ENCODE assay signal across 7 mouse cellular contexts in genomic region chr2:26487322-26488021, GRCm38 (mm10). TPM values are rescaled to one million over a fixed set of nuclear protein-coding genes. Genes with fewer than 3 reads are reported as not detected.
A peak's percentile ranks its signal among the peaks of the same experiment; 100 is the strongest.
DNase-seq lines count a peak whose midpoint lies in the region; ATAC-seq and TF ChIP-seq lines count a peak whose summit lies in the region.

No protein-coding gene starts in this region.

- H3K4me3 ChIP-seq in forebrain, postnatal 0 days (ENCODE audit: low read depth, low read length), result no peak overlapping the region
- H3K4me3 ChIP-seq in intestine, embryonic 14.5 days (ENCODE audit: low read depth, low read length), result no peak overlapping the region
- H3K4me3 ChIP-seq in midbrain, embryonic 15.5 days, result no peak overlapping the region

- 12% methylated on average over 18 of the region's 18 CpGs for WGBS in forebrain, postnatal 0 days
- 37% methylated on average over 18 of the region's 18 CpGs for WGBS in intestine, embryonic 14.5 days
- WGBS in midbrain, embryonic 15.5 days, result 7% methylated on average over 18 of the region's 18 CpGs

- H3K4me1 ChIP-seq in forebrain, postnatal 0 days (ENCODE audit: insufficient read depth), result peaks cover 33% of the 10 kb centered on the region
- H3K4me1 ChIP-seq in intestine, embryonic 14.5 days (replicated peaks; ENCODE audit: control insufficient read depth, insufficient read depth, low read length), result peaks cover 60% of the 10 kb centered on the region
- peaks cover 95% of the 10 kb centered on the region for H3K4me1 ChIP-seq in midbrain, embryonic 15.5 days

- ATAC-seq in forebrain, postnatal 0 days, result peak; percentile 74
- no peak for ATAC-seq in intestine, embryonic 14.5 days (replicated peaks; ENCODE audit: low FRiP score, low TSS enrichment, low read depth)
- peak; percentile 42 for ATAC-seq in midbrain, embryonic 15.5 days (replicated peaks)
- ATAC-seq in erythroid progenitor cell, adult 5-6 weeks (replicated peaks; ENCODE audit: low FRiP score, poor library complexity, severe bottlenecking), result no peak

- peak overlapping the region; percentile 26; the same call in 1 of the 2 replicates for H3K4me2 ChIP-seq in forebrain, postnatal 0 days (ENCODE audit: low read depth)
- H3K4me2 ChIP-seq in intestine, embryonic 14.5 days (ENCODE audit: low read length), result peak overlapping the region; percentile 20; the same call in 1 of the 2 replicates
- H3K4me2 ChIP-seq in midbrain, embryonic 15.5 days, result peak overlapping the region; percentile 29

- DNase-seq in ZHBTc4 (ENCODE audit: low read depth, low spot score), result peak; percentile 21
- peak; percentile 16 for DNase-seq in cerebellum, adult 11 months
- DNase-seq in forebrain, postnatal 0 days, result peak; percentile 76
- no peak for DNase-seq in intestine, embryonic 14.5 days (ENCODE audit: low spot score)
- no peak for DNase-seq in ovary, adult 18-20 months (ENCODE audit: low spot score)

- H3K27me3 ChIP-seq in forebrain, postnatal 0 days (ENCODE audit: insufficient read depth, low read length), result no peaks in the 10 kb centered on the region
- H3K27me3 ChIP-seq in intestine, embryonic 14.5 days (replicated peaks; ENCODE audit: control insufficient read depth, insufficient read depth, low read length), result no peaks in the 10 kb centered on the region
- no peaks in the 10 kb centered on the region for H3K27me3 ChIP-seq in midbrain, embryonic 15.5 days (replicated peaks)

- peak overlapping the region; percentile 31; the same call in 1 of the 2 replicates for H3K9ac ChIP-seq in forebrain, postnatal 0 days
- no peak overlapping the region for H3K9ac ChIP-seq in intestine, embryonic 14.5 days (ENCODE audit: low read length)
- no peak overlapping the region; the same call in 1 of the 2 replicates for H3K9ac ChIP-seq in midbrain, embryonic 15.5 days

- no peaks in the 10 kb centered on the region for H3K9me3 ChIP-seq in forebrain, postnatal 0 days (ENCODE audit: low read length)
- H3K9me3 ChIP-seq in intestine, embryonic 14.5 days (ENCODE audit: control insufficient read depth, low read length), result no peaks in the 10 kb centered on the region
- no peaks in the 10 kb centered on the region for H3K9me3 ChIP-seq in midbrain, embryonic 15.5 days

- peak overlapping the region; percentile 78 for H3K27ac ChIP-seq in forebrain, postnatal 0 days (ENCODE audit: low read depth, low read length)
- H3K27ac ChIP-seq in intestine, embryonic 14.5 days (ENCODE audit: low read depth), result peak overlapping the region; percentile 70
- H3K27ac ChIP-seq in midbrain, embryonic 15.5 days, result peak overlapping the region; percentile 87

- H3K36me3 ChIP-seq in forebrain, postnatal 0 days (ENCODE audit: insufficient read depth), result no peaks in the 10 kb centered on the region
- peaks cover 14% of the 10 kb centered on the region for H3K36me3 ChIP-seq in intestine, embryonic 14.5 days (ENCODE audit: control insufficient read depth, insufficient read depth, low read length)
- no peaks in the 10 kb centered on the region for H3K36me3 ChIP-seq in midbrain, embryonic 15.5 days (replicated peaks)

- TF ChIP-seq CTCF in forebrain, postnatal 0 days (IDR thresholded peaks at IDR 0.05; ENCODE audit: low read depth), result no peak

RNA-seq across cellular contexts. Expression of gene Notch1, which starts 29.0 kb away (rescaled TPM):
- 23.8 and 38.7 TPM in 2 replicates for total RNA-seq in forebrain, postnatal 0 days (2014; rRNA removed)
- polyA plus RNA-seq in forebrain, postnatal 0 days (2015; fragmentation: Nextera tagmentation; extraction: Ambion mirVana), result 5.0 and 6.8 TPM in 2 replicates
- 21.6 and 24.3 TPM in 2 replicates for polyA plus RNA-seq in intestine, embryonic 14.5 days (2014; fragmentation: Nextera tagmentation; extraction: Ambion mirVana)
- polyA plus RNA-seq in midbrain, embryonic 15.5 days (2015; fragmentation: Nextera tagmentation; extraction: Ambion mirVana), result 15.6 and 17.6 TPM in 2 replicates
- total RNA-seq in erythroid progenitor cell, adult 5-6 weeks (2015; ENCODE audit: low replicate concordance), result 5.4 and 9.0 TPM in 2 replicates
- 1.5 and 6.0 TPM in 2 replicates for total RNA-seq in erythroid progenitor cell, adult 5-6 weeks (2017; ENCODE audit: low replicate concordance)

RNA-seq across cellular contexts. Expression of gene Sec16a, which starts 42.5 kb away (rescaled TPM):
- 52.6 and 65.6 TPM in 2 replicates for total RNA-seq in forebrain, postnatal 0 days (2014; rRNA removed)
- 9.0 and 10.9 TPM in 2 replicates for polyA plus RNA-seq in forebrain, postnatal 0 days (2015; fragmentation: Nextera tagmentation; extraction: Ambion mirVana)
- polyA plus RNA-seq in intestine, embryonic 14.5 days (2014; fragmentation: Nextera tagmentation; extraction: Ambion mirVana), result 33.7 and 39.8 TPM in 2 replicates
- 21.3 and 21.5 TPM in 2 replicates for polyA plus RNA-seq in midbrain, embryonic 15.5 days (2015; fragmentation: Nextera tagmentation; extraction: Ambion mirVana)
- total RNA-seq in erythroid progenitor cell, adult 5-6 weeks (2015; ENCODE audit: low replicate concordance), result 13.0 TPM in 2 replicates
- 7.3 and 15.7 TPM in 2 replicates for total RNA-seq in erythroid progenitor cell, adult 5-6 weeks (2017; ENCODE audit: low replicate concordance)

Comparison
In these comparisons a context has a peak if more than half of its experiments do, and no peak if none do; other contexts are left out.
1. DNase-seq: peak in ZHBTc4 (single experiment), cerebellum, adult 11 months (single experiment) and forebrain, postnatal 0 days (single experiment); none in intestine, embryonic 14.5 days (single experiment) and ovary, adult 18-20 months (single experiment).
2. ATAC-seq: peak in forebrain, postnatal 0 days (single experiment) and midbrain, embryonic 15.5 days (single experiment); none in intestine, embryonic 14.5 days (single experiment) and erythroid progenitor cell, adult 5-6 weeks (single experiment).
3. Peak in every context shown above with its lines, with median percentiles within 50 percentile points of each other: H3K27ac ChIP-seq and H3K4me2 ChIP-seq.